Mouse (Mus musculus) right cerebral cortex, postnatal 36 days (tissue): ENCODE measurements at regions not wholly inside any gene's neighbourhood (a gene's known extent, or its start where the extent isn't known, plus 50 kb on each side); places are given as distances from the start of the nearest gene placed in this dataset.

Source experiments
- DNase-seq, 2 experiments: peaks; one replicate each; pipeline ENCODE4 v3.0.0; 2022; ENCODE audit warnings: low spot score in 2 of 2, mixed read lengths in 1 of 2

DNA sequence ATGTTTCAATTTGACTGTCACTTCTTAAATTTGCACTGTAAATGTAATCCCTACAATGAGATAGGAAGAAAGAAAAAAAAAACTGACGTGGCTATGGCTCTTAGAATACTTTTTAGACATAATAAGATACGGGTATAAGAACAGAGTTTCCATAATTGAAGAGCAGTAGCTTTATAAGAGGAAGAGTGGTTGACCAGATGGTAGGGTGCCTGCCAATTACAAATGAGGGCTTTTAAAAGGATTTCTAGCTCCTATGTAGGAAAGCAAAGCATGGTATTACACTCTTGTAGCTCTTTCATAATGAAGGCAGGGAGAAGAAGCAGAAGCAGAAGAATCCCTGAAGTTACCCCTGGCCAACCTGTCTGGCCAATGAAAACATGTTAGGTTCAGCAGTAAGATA lies 239.7 kb upstream of the Car10 start:
- DNase-seq, result no peak

GRCm38 (mm10) chr11:92889693-92890454 lies 208.0 kb upstream of the Car10 start:
- DNase-seq, result peak; percentile 7 to 25

DNA sequence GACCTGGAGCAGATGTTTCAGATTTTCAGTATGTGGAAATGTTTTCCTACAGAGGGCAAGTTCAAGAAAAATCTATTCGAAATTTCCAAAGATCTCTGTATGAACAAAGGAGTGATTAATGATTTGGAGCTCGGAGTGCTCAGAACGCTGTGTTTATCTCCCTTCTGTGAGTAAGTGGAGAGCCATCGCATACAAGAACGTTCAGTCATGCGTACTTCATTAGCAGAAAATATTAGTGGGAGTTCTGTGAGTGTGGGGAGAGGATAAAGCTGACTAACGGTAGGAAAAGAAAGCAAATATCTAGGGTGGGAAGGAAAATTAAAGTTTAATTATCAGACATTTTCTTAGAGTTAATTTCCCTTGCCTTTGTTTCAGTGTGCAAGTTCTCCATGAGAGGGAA lies 198.5 kb upstream of the Car10 start:
- no peak for DNase-seq
